Mouse (Mus musculus) stomach, postnatal 0 days (tissue): Measurements from ENCODE around the gene Trim2. TPM values are rescaled to one million over a fixed set of nuclear protein-coding genes. Genes with fewer than 3 reads are reported as not detected.

Source experiments
- ATAC-seq: fragments of 200-750 bp; cut with Nextera tagmentation; 2 replicates; pipeline ENCODE4 v1.8.0; 2017; ENCODE audit not compliant: low FRiP score, low TSS enrichment
- DNase-seq: peaks from one replicate; pipeline ENCODE4 v3.0.0-alpha.2; 2016; ENCODE audit warnings: low spot score
- H3K27ac ChIP-seq: fragments of 300-500 bp; sonication (generic); replicated peaks from 2 replicates; pipeline ENCODE4 v1.5.1; 2014; ENCODE audit warnings: mild to moderate bottlenecking, control low read depth
- H3K27me3 ChIP-seq: fragments of 300-500 bp; sonication (generic); 2 replicates; pipeline ENCODE4 v1.6.1; 2014; ENCODE audit warnings: low read length; ENCODE audit not compliant: control insufficient read depth, insufficient read depth
- H3K36me3 ChIP-seq: fragments of 300-500 bp; sonication (generic); 2 replicates; pipeline ENCODE4 v1.6.1; 2014; ENCODE audit warnings: low read length, mixed read lengths; ENCODE audit not compliant: control insufficient read depth, insufficient read depth
- H3K4me1 ChIP-seq: fragments of 300-500 bp; sonication (generic); replicated peaks from 2 replicates; pipeline ENCODE4 v1.6.1; 2014; ENCODE audit warnings: antibody characterized with exemption; ENCODE audit not compliant: control insufficient read depth, insufficient read depth
- H3K4me2 ChIP-seq: fragments of 300-500 bp; sonication (generic); replicated peaks from 2 replicates; pipeline ENCODE4 v1.6.1; 2014; ENCODE audit warnings: low read depth, mild to moderate bottlenecking, control low read depth, moderate library complexity
- H3K4me3 ChIP-seq: fragments of 300-500 bp; sonication (generic); 2 replicates; pipeline ENCODE4 v1.5.1; 2014; ENCODE audit warnings: low read depth, low read length, control low read depth
- H3K9ac ChIP-seq: fragments of 300-500 bp; sonication (generic); 2 replicates; pipeline ENCODE4 v1.6.1; 2014; ENCODE audit warnings: mild to moderate bottlenecking, low read length, control low read depth, mixed read lengths
- H3K9me3 ChIP-seq: fragments of 300-500 bp; sonication (generic); 2 replicates; pipeline ENCODE4 v1.6.1; 2016; ENCODE audit warnings: low read length; ENCODE audit not compliant: control insufficient read depth
- CTCF ChIP-seq: IDR thresholded peaks from 2 replicates; pipeline ENCODE4 v1.5.1; 2016; ENCODE audit warnings: antibody characterized with exemption, low read depth, mild to moderate bottlenecking, moderate library complexity
- EP300 ChIP-seq: optimal IDR thresholded peaks from 2 replicates; pipeline ENCODE3; 2016; ENCODE audit warnings: antibody characterized with exemption
- WGBS: fragments of 180-500 bp; shearing (Covaris S2); extraction: QIAGEN DNeasy Blood & Tissue Kit; methylation state at CpG from one replicate; pipeline ENCODE4 v1.1.7; 2014; 5-methylcytosine and 5-hydroxymethylcytosine counted together
- polyA plus RNA-seq: library from polyadenylated mRNA; unstranded; fragments of >200 nt; fragmentation: Nextera tagmentation; extraction: Ambion mirVana; gene quantifications from 2 replicates; pipeline ENCODE4 v1.2.1, GENCODE M21; 2015

Trim2 gene
- 30.0 and 30.7 TPM in 2 replicates for polyA plus RNA-seq

- TF ChIP-seq EP300 = no peak
- TF ChIP-seq CTCF = no peak
- 95% methylated on average over 3 of the region's 3 CpGs for WGBS
These were observed at the start of gene Trim2 for GRCm38 (mm10) chr3:84306777-84307176. TSS of gene Trim2 (minus strand) at chr3:84306877.

GRCm38 (mm10) chr3:84355930-84356689 lies 49.4 kb upstream of the Trim2 start:
- Histone ChIP-seq H3K4me1 (no peaks in the 10 kb centered on the region), H3K4me2 (no peak overlapping the region), H3K4me3 (no peak overlapping the region), H3K27me3 (no peaks in the 10 kb centered on the region), H3K27ac (no peak overlapping the region; the same call in 1 of the 2 replicates), H3K9ac (no peak overlapping the region), H3K36me3 (no peaks in the 10 kb centered on the region), H3K9me3 (no peaks in the 10 kb centered on the region)
- peak; percentile 80 for DNase-seq
- TF ChIP-seq EP300 (no peak), CTCF (peak; percentile 72)
- ATAC-seq = peak; percentile 91
- 43% methylated on average over 12 of the region's 12 CpGs for WGBS

More at GRCm38 (mm10) chr3:84306777-84307176, at the start of gene Trim2:
- no peak within 1 kb of the TSS for H3K9ac ChIP-seq
- no peaks in the 10 kb centered on the region for H3K9me3 ChIP-seq
- H3K36me3 ChIP-seq = no peaks in the 10 kb centered on the region
- no peaks in the 10 kb centered on the region for H3K27me3 ChIP-seq
- no peak for ATAC-seq
- no peak for DNase-seq
- no peak within 1 kb of the TSS for H3K27ac ChIP-seq
- no peak within 1 kb of the TSS for H3K4me2 ChIP-seq
- peaks cover 3% of the 10 kb centered on the region; the same call in 1 of the 2 replicates for H3K4me1 ChIP-seq
- H3K4me3 ChIP-seq = no peak within 1 kb of the TSS

- Histone ChIP-seq H3K36me3 (no peaks in the 10 kb centered on the region), H3K4me3 (no peak overlapping the region), H3K9ac (no peak overlapping the region), H3K9me3 (no peaks in the 10 kb centered on the region), H3K4me2 (no peak overlapping the region), H3K4me1 (no peaks in the 10 kb centered on the region), H3K27me3 (no peaks in the 10 kb centered on the region), H3K27ac (no peak overlapping the region)
- peak; percentile 74 for DNase-seq
- 58% methylated on average over 5 of the region's 5 CpGs for WGBS
- no peak for ATAC-seq
- TF ChIP-seq EP300 = no peak
- peak; percentile 86 for TF ChIP-seq CTCF
These were observed 45.8 kb upstream of the Trim2 start for GRCm38 (mm10) chr3:84352353-84353034.

- no peaks in the 10 kb centered on the region for H3K27me3 ChIP-seq
- ATAC-seq (peak; percentile 63), DNase-seq (peak; percentile 42)
- peak overlapping the region; percentile 65 for H3K27ac ChIP-seq
- no peaks in the 10 kb centered on the region for H3K9me3 ChIP-seq
- H3K36me3 ChIP-seq = no peaks in the 10 kb centered on the region
- TF ChIP-seq CTCF (no peak), EP300 (no peak)
- WGBS = 62% methylated on average over 6 of the region's 6 CpGs
- H3K4me3 ChIP-seq = no peak overlapping the region
- H3K4me1 ChIP-seq = peaks cover 3% of the 10 kb centered on the region; the same call in 1 of the 2 replicates
- no peak overlapping the region for H3K9ac ChIP-seq
- no peak overlapping the region for H3K4me2 ChIP-seq
These were observed 43.6 kb upstream of the Trim2 start for GRCm38 (mm10) chr3:84350311-84350710.

- peak overlapping the region; percentile 65 for H3K27ac ChIP-seq
- peak; percentile 65 for ATAC-seq
- 63% methylated on average over 10 of the region's 10 CpGs for WGBS
- peaks cover 4% of the 10 kb centered on the region; the same call in 1 of the 2 replicates for H3K4me1 ChIP-seq
- no peaks in the 10 kb centered on the region for H3K27me3 ChIP-seq
- no peak overlapping the region for H3K4me2 ChIP-seq
- no peak overlapping the region for H3K9ac ChIP-seq
- no peak for TF ChIP-seq EP300
- TF ChIP-seq CTCF = no peak
- no peaks in the 10 kb centered on the region for H3K36me3 ChIP-seq
- peak; percentile 58 for DNase-seq
- H3K9me3 ChIP-seq = no peaks in the 10 kb centered on the region
- H3K4me3 ChIP-seq = no peak overlapping the region
These were observed 43.1 kb upstream of the Trim2 start for GRCm38 (mm10) chr3:84349771-84350170.
